Mouse (Mus musculus) urinary bladder, postnatal 36 days (tissue): ENCODE results near the gene Pparg.

Source experiments
- DNase-seq, 2 experiments: peaks; one replicate each; pipeline ENCODE4 v3.0.0; 2022; ENCODE audit warnings: low spot score in 2 of 2, mixed read lengths in 1 of 2

Pparg gene

DNA sequence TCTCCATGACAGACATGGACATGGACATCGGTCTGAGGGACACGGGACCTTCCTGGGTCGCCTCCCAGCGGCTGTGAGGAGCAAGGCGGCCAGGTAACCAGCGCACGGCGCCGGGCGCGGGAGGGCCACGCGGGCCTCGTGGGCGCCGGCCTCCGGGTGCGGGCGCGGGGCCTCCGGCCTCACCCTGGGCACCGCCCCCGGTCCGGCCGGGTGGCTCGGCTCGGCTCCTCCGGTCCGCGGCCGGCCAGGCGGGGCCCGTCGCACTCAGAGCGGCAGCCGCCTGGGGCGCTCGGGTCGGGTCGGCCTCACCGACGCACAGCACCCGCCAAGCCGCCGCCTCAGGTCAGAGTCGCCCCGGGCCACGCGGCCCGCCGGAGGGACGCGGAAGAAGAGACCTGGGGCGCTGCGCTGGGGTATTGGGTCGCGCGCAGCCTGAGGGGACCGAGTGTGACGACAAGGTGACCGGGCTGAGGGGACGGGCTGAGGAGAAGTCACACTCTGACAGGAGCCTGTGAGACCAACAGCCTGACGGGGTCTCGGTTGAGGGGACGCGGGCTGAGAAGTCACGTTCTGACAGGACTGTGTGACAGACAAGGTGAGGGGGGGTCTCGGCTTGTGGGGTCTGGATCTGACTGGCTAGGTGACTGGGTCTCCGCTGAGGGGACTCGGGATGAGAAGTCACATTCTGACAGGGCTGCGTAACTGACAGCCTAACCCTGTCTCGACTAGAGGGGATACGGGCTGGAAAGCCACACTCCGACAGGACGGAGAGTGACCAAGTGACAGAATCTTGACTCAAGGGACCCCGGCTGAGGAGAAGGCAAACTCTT lies at the start of gene Pparg:
Gene Pparg, plus strand, starts transcription at position 176 of the 830 bp plus-strand sequence.
- peak; percentile 66 to 67 for DNase-seq

GRCm38 (mm10) chr6:115312780-115313179 lies 48.0 kb upstream of the Pparg start:
- DNase-seq: no peak

- DNase-seq: no peak
Observed at GRCm38 (mm10) chr6:115313235-115313738, 47.5 kb upstream of the Pparg start.

DNA sequence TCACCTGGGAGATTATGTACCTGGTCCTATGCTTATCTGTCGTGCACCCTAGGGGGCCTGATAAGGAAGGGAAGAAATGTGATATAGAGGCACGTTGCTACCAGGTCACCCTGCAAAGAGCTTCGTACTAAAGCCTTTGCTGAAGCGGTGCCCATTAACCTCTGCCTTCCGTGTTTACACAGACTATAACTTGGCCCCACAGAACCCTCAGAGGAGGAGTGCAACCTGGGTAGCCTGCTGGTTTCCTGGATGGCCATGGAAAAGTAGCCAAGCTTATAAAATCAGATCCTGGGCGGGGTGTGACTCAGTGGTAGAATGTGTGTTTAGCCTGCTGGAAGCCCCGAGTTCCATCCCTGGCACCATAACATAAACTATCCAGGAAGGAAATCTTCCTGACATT lies 46.8 kb upstream of the Pparg start:
- DNase-seq: no peak

DNA sequence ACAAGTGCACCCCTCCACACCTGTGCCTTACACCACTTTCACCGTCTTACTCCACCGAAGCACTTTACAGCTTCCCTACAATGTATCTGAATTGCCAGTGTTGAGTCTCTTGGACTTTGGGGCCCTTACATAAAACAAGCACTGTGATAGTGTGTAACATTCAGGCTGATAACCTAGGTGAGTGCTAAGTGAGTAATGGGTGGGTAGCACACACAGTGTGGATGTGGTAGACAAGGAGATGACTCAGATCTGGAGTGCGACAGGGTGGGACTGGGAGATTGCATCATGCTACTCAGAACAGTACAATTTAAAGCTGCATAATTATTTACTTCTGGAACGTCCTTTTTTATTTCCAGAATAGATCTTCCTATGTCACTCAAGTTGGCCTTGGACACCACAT lies 45.0 kb upstream of the Pparg start:
- no peak for DNase-seq

DNA sequence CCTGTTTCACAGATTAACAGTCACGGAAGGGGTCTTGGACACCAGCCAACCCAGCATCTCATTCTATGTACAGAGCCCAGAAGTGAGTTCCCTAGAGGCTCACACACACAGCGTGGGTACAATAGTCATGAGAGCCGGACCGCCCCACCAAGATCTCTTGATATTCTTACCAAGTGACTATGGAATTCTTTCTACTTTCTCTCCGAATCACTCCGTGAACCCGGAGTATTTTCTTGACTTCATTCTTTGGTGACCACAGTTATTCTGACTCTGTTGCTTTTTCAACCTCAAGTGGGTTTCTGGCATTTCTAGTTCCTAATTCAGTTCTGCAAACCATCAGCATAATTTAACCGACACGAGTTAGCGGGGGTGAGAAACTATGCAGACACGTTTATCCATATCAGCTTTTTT lies 43.9 kb upstream of the Pparg start:
- DNase-seq: peak in 1 of 2 experiments; percentile 31

- no peak for DNase-seq
Observed at GRCm38 (mm10) chr6:115318811-115319210, 41.9 kb upstream of the Pparg start.

DNA sequence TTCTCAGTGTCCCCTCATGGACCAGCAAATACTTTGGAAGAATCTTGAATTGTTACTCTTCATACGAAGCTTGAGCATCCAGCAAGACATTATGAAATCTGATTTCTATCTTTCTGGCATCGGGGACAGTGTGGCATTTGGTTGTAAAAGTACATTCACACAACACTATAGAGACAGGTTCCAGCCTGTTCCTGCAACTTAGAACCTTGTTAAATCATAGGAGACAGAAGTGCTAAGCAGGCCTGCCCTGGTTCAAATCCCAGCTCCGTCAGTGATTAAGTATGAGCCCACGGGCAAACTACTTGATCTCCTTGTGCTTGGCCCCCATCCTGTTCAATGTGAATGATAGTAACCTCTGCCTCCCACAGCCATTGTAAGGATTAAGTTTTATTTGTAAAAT lies 41.1 kb upstream of the Pparg start:
- no peak for DNase-seq

DNA sequence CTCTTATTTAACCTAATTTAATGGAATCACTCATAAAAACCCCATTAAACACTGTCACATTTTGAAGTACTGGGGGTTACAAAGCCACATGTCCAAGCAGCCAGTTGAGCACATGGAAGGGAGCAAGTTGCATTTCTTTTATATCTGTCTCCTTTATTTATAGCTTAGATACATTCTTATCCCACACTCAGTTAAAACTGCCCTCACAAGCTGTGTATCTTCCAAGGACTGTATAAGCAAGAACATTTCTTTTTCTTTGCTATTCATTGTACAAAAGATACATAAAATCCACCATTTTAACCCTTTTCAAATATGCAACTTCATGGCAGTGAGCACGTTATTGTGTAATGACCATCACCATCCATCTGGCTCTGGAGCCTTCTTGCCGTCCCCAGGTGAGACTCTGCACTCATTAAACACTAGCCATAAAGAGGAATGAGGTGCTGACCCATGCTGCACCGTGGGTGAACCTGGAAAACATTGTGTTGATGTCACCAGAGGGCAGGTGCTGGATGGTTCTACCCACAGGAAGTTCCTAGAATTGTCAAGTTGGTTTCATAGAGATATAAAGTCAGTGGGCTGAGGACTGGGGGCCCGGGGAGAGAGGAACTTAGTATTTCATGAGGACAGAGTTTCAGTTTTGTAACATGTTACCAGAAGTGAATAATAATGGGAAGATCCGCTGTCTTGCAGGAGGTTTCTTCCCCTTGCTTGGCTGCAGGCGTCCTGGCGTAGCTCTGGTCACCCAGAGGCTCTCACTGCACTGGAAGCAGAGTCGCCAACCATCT lies 39.6 kb upstream of the Pparg start:
- no peak for DNase-seq

GRCm38 (mm10) chr6:115321883-115322351 lies 38.8 kb upstream of the Pparg start:
- no peak for DNase-seq

DNA sequence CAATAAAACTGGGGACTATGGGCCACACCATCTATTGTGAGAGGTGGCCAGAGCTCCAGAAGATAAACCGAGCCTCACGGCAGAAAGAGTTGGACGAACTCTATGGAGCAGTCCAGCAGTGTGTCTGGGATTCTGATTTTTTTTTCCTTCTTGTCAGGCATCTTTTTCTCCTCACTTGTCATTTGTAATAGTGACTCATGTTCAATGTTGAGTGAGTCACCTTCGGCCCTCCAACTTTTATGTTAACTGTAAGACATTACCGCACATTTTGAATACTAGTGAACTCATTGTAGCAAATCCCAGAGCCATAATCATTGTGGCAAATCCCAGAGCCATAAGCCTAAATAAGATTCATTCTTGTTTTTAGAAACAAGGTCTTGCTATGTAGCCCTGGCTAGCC lies 37.8 kb upstream of the Pparg start:
- DNase-seq: no peak

DNA sequence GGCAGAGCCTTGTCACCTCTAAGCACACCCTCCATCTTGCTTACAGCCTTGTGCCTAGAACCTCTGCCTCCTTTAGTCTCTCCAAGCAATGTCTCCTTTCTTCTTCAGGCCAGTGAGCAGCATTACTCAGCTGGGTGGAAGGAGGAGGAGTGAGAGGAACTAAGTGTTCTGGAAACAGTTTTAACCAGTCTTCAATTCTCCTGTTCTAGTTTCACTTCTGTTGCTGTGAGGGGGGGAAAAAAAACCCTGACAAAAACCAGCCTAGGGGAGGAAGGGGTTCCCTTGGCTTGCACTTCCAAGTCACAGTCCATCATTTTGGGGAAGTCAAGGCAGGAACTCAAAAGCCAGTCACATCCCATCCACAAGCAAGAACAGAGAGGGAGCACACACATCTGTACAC lies 29.8 kb upstream of the Pparg start:
- DNase-seq: no peak

DNA sequence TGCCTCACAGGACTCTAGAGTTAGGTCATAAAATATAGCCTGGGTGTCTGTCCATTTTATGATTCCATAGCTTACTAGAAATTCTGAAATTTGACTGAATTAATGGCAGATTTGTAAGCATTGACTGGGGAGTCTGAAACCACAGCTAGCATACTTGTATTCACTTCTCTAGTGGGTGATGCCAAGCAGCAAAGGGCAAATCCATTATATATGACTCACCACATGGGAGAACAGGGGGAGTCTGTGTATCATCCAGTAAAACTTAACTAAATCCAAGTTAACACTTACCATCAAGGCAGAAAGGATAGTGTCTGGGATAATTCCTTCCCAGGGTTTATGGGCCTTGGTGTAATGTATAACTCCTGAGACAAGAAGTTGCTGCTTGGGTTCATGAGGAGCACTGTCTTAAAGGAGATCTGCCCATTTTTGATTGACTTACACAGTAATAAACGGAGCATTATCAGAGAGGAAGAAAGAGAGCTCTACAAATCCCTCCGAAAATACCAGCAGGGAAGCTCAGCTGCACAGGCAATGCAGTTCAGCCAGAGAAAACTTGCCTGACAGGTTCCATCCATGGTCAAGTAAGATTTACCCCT lies 27.6 kb upstream of the Pparg start:
- DNase-seq: no peak

GRCm38 (mm10) chr6:115335536-115335935 lies 25.2 kb upstream of the Pparg start:
- DNase-seq: no peak

DNA sequence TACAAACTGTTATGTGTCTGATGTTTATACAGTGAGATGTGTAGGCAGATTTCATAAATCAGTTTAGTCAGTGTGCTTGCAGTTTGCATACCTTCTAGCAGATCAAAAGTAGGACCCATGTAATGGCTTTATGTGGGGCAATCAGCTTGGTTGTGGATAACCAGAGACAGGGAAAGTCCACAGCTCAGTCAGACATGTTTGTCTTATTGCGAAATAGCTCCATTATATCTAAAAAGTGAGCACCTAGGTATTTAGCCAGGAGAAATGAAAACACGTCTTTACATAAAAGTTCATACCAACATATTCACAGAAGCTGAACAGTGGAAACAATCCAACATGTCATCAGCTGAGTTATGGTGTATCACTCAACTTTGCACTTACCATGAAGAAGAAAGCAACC lies 20.7 kb upstream of the Pparg start:
- DNase-seq: no peak

DNA sequence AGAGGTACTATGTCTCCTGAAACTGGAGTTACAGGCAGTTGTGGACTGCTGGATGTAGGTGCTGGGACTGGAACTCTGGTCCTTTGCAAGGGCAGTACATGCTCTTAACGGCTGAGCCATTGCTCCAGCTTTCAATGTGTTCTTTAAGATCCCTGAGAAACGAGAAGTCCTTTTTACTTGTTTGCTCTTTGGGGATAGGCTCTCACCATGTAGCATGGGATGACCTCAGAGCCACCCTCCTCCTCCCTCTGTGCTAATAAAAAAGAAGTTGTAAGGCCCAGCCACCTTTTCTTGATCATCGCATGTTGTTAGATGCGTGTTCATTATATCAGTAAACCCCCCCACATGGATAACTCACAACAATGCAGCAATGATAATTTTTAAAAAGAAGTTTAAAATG lies 17.7 kb upstream of the Pparg start:
- no peak for DNase-seq

DNA sequence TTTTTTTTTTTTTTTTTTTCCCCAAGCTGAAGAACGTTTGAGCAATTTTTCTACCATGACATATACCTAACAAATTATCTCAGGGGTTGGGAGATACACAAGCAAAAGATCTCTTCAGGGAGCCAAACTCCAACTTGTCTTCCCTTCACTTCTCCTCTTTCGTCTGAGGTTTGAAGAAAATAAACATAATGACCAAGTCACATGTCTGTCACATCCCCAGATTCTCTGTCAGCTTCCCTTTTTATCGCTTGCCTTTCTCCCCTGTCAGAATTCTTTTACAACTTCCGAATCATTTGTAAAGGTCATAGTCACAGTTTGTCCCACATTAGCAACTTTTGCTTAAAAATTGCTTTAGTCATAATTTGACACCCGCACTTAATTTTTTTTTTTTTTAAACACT lies 17.2 kb upstream of the Pparg start:
- no peak for DNase-seq

DNA sequence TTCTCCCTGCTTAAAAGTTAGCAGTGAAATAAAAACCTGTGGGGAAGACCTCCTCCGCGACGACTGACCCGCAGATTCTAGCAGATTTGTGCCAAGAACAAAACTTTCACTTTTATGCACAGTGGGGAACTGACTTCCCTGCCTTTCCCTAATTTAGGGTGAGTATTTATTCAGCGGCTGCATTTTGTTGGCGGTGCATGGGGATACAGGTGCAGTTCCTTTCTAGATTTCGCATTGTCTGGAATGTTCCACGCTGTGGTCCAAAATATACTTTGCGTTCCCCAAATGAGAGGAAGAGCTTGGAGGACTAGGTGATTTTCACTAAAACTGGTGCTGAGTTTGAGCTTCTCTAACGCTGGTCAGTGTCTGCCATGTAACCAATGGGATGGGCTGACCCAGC lies 16.6 kb upstream of the Pparg start:
- no peak for DNase-seq

GRCm38 (mm10) chr6:115344513-115344912 lies 16.2 kb upstream of the Pparg start:
- DNase-seq: no peak

- no peak for DNase-seq
Observed at GRCm38 (mm10) chr6:115345013-115345412, 15.7 kb upstream of the Pparg start.

DNA sequence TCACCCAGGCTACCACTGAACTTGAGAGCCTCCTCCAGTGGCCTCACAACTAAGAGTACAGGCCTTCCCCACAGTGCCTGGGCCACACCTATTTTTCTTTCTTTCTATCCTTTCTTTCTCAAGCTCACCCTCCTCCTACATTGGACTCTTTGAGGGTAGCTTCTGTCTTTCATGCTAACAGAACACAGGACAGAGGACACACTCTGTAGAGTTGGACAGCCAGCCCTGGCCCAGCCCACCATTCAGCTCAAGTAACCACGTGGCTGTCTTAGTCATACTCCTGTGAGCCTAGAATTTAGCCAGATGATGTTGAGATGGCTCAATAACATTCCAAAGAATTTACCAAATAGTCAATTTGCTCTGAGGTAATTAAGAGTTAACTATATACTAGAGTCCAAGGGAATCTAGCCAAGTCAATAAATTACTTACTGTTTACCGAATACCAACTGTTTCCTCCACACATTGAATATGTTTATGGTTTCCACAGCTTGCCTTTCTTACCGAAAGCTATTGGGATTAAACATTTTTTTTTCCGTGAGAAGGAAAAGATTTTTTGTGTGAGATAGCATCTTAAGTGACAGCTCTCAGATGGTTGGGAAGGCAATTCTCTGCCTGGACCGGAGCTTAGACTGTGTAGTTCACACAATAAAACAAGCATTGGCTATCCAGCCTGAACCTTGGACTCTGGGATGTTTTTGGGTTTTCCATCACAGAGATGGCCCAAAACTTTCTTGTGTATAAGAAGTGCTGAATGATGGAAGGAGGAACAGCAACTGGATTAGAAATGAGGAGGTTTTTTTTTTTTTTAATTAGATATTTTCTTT lies 10.9 kb upstream of the Pparg start:
- no peak for DNase-seq
